Mouse (Mus musculus): ENCODE measurements around the gene Glt8d1. TPM values are rescaled to one million over a fixed set of nuclear protein-coding genes. Genes with fewer than 3 reads are reported as not detected.

Gene Glt8d1
- total RNA-seq (2021) = 10 to 100 TPM; 18.5 to 22.1 TPM

DNA sequence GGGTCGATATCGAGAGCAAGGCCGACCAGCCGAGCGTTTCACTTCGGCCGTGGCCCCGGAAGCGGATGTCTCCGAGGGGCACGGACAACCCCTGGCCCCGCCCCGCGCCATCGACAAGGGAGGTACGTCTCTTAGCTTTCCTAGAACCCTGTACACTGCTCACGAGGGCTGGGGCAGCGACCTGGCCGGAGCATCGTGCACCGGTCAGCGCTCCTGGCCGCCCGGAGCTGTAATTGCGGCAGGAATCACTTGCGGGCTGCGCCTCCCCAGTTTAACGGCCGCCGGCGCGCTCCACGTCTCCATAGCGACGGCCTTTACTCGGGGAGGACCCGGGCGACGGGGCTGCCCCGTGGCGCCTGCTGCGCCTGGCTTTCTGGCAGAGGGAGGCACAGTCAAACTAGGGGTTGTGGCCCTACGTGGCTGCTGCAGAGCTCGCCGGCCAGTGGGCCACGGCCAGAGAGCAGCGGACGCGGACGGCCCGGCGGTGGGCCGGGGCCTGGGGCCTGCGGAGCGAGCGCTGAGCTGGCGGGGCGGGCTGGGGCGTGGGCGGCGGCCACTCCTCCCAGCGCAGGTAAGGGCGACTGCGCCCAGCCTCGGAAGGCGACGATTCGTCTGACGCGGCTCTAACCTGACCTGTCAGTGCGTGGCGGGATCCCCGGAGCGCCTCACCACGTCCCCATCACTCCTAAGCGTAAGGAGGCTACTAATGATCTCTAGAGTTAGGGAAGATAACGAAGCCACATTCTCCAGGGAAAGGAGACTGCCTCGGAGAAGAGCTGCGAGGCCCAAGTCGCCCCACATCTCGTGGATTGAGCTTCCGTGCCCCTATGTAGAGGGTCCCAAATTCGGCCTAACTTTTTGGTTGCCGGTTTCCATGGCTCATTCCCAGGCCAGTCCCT lies at the start of gene Glt8d1, which contains the start of gene Spcs1:
Glt8d1 (plus strand) TSS at position 94 of the 899 bp plus-strand sequence.
Spcs1 (minus strand) TSS at position 366 of the 899 bp plus-strand sequence.
- intact Hi-C loops (cut with DNase I) = loop anchor here (2.0 to 5.0 kb wide), 2 partner anchors 15 to 49 kb away; partner anchors contain the start of gene Nek4
- DNase-seq (ENCODE audit: low spot score) = peak; percentile 75

DNA sequence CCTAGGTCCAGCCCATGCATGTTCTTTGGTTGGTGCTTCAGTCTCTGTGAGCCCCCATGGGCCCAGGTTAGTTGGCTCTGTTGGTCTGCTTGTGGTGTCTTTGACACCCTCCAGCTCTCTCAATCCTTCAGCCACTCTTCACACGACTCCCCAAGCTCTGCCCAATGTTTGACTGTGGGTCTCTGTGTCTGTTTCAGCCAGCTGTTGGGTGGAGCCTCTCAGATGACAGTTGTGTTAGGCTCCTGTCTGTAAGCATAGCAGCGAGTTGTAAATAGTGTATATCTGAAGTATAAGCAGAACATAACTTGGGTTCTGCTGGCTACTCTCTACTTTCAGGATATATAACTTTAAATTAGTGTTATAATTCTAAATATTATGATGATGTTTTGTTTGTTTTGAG lies 42.7 kb upstream of the Glt8d1 start:
- no peak for DNase-seq (ENCODE audit: low spot score)
- intact Hi-C loops (cut with DNase I) = no loop called here

DNA sequence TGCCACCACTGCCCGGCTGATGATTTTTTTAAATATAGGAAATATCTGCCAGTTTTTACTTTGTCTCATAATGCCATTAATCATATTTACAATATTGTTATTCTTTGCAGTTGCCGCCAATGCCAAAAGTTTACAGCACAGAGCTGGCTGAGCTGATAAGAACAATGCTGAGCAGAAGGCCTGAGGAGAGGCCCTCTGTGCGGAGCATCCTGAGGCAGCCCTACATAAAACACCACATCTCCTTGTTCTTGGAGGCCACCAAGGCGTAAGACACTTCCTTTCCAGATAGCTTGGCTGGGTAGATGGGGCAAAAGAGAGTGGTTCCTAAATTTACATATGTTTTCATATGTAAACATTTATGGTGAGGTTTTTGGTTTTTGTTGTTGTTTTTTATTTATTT lies 42.2 kb upstream of the Glt8d1 start:
- intact Hi-C loops (cut with DNase I) = no loop called here
- no peak for DNase-seq (ENCODE audit: low spot score)

DNA sequence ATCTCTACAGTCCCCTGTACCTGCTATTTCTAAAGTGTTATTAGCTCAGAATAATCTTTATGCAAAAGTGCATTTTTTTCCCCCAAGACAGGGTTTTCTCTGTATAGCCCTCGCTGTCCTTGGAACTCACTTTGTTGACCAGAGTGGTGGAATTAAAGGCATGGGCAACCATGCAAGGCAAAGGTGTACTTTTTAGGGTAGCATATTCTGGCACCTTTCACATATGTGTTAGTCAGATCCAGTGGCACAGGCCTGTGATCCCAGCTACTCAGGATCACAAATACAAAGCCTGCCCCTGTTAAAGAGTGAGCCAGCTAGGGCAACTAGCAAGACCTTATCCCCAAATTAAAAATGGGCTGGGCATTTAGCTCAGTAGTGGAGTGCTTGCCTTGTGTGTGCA lies 40.8 kb upstream of the Glt8d1 start:
- DNase-seq (ENCODE audit: low spot score) = no peak
- intact Hi-C loops (cut with DNase I) = no loop called here

DNA sequence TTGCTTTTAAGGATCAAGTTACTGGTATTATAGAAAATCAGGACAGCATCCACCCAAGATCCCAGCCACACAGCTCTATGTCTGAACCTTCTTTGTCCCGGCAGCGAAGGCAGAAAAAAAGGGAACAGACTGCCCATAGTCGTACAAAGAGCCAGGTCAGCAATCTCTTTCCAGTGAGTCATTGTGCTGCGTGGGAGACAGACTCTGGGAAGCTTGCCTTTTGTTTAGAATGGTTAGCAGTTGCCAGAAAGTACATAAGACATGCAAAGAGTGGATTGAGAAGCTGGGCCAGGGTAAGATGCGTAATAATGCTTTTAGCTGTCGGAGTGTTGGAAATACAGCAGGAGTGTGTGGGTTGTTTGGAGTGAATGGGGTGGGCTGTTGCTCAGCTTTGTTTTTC lies 27.0 kb upstream of the Glt8d1 start:
- no peak for DNase-seq (ENCODE audit: low spot score)
- intact Hi-C loops (cut with DNase I) = no loop called here

DNA sequence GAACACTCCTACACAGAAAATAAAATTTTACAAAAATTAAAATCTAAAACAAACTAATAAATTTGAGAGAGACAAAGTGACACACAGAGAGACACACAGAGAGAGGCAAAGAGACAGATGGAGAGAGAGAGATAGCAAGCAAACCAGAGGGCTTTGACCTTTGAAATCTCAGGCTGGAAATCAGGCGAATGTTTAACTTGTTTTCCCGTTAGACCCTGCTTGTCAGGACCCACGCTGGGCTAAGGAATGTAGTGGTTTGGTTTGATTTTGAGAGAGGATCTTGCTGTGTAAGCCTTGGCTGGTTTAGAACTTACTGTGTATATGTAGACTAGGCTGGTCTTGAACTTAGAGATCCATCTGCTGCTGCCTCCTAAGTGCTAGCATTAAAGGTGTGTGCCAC lies 25.0 kb upstream of the Glt8d1 start:
- no peak for DNase-seq (ENCODE audit: low spot score)
- intact Hi-C loops (cut with DNase I) = no loop called here

DNA sequence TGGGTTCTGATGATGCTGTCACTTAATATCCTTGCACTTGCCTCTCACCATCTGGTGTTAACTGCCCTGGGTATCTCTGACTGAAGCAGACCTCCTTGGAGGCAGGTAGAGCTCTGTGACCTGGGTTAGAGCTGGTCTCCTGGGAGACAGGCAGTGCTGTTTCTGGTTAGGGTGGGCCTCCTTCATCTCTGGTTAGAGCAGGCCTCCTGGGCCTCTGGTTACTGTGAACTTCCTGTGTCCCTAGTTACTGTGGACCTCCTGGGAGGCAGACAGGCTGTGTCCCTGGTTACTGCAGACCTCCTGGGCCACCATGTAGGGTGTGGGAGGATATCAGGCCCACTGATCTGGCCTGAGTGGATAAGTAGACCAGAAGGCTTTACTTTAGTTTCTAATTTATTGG lies 4.8 kb upstream of the Glt8d1 start:
- intact Hi-C loops (cut with DNase I) = no loop called here

DNA sequence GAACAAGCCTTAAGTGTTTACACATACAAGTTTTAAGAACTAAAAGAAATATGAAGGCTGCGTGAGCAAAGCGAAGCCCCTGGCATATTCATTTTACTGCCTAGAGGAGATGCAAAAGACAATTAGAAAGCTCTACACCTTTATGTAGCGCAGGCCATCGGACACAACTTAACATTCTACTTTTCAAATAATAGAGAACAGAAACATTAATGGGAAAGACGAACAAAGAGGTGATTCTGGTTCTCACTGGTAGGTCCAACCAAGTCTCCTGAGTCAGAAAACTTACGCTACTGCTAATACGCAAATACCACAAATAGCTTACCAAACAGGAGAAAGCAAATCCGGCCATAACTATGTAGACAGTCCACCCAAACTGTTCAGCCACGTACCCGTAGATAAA lies 844 bp upstream of the Glt8d1 start:
- intact Hi-C loops (cut with DNase I) = loop anchor here (5.0 kb wide), 1 partner anchor 48 kb away; the partner anchor contains the start of gene Nek4
- DNase-seq (ENCODE audit: low spot score) = no peak

More for the DNA sequence above, 4.8 kb upstream of the Glt8d1 start:
- no peak for DNase-seq (ENCODE audit: low spot score)

DNA sequence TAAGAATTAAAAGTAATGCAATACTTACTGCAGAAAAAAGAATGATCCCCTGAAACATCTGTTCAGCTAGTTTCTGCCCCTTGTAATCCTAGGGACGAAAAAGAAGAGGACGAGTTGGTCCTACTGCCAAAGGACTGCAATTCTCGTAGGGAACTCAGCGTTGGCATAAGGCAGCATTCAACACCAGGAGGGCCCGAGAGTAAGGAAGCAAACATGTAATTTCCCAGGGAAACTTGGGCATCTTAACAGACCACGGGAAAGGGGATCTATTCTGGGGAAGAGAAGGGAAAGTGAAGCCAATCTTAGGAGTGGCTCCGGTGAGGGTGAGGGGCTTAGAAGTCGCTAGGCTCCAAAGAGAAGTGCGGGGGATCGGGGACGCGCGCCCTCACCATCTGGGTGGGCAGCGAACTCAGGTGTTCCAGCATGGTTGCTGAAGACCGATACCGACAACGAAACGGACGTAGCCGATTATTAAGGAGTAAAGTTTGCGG lies 339 bp upstream of the Glt8d1 start:
- no peak for DNase-seq (ENCODE audit: low spot score)
- intact Hi-C loops (cut with DNase I) = loop anchor here (5.0 kb wide), 1 partner anchor 49 kb away; the partner anchor contains the start of gene Nek4

DNA sequence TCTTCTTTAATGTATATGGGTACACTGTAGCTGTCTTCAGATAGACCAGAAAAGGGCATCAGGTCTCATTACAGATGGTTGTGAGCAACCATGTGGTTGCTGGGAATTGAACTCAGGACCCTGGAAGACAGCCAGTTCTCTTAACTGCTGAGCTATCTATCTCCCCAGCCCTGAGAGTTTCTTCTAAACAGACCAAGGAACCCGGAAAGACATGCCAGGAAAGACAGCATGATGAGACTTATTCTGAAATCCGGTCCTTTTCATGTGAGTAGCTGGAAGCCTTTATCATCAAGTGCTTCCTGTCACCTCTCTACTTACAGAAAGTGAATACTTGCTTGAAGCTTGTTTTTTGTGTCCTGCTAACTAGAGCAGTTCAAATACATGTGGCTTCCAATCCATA lies 3.3 kb downstream of the Glt8d1 start:
- intact Hi-C loops (cut with DNase I) = loop anchor here (5.0 kb wide), 1 partner anchor 52 kb away; the partner anchor contains the start of gene Nek4
- DNase-seq (ENCODE audit: low spot score) = no peak

DNA sequence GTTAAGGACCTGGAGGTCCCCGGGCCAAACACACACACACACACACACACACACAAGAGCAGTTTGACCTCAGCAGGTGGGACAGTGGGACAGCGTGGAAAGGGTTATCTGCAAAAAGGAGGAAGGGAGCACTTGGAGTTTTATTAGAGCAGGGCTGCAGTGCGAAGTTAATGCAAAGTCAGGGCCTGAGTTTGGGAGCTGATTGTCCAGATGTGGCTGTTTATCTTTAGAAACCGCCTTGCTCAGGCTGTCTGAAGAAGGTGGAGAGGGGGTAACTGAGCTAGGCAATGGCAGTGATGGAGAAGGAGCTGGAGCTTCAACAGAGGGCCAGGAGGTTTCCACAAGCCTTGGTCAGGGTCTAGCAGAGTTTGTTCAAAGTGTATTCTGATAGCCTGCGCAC lies 5.6 kb downstream of the Glt8d1 start:
- intact Hi-C loops (cut with DNase I) = no loop called here

DNA sequence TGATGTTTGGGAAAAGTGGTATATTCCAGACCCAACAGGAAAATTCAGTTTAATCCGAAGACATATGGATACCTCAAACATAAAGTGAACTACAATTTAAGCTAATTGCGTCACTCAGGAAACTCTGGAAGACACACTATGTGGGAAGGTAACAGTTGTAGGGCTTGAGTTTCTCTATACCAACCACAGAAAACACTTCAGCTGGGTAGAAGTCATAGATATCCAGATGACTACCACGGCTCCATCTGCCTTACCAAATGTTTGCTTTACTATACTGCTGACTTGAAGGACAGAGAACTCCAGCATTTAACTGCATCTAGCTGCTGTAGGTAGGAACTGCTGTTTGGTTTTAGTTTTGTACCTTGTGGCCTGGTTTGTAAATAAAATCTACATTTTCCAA lies 10.4 kb downstream of the Glt8d1 start:
- intact Hi-C loops (cut with DNase I) = no loop called here
- no peak for DNase-seq (ENCODE audit: low spot score)

More for the DNA sequence above, 5.6 kb downstream of the Glt8d1 start:
- DNase-seq (ENCODE audit: low spot score) = no peak

DNA sequence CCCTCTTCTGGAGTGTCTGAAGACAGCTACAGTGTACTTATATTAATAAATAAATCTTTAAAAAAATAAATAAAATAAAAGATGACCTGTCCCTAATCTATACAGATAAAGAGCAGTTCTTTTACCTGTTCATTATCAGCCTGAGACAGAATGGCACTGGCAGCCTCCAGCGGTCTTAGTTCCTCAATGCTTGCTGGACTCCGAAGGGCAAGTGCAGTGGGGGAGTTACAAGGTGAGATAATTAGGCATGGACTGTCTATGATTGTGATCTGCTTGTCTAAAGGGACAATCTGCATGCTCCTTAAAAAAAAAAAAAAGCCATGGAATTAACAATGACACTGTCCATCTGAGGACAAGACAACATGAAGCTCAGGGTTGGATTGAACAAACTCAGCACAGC lies 12.7 kb downstream of the Glt8d1 start:
- DNase-seq (ENCODE audit: low spot score) = no peak
- intact Hi-C loops (cut with DNase I) = no loop called here

DNA sequence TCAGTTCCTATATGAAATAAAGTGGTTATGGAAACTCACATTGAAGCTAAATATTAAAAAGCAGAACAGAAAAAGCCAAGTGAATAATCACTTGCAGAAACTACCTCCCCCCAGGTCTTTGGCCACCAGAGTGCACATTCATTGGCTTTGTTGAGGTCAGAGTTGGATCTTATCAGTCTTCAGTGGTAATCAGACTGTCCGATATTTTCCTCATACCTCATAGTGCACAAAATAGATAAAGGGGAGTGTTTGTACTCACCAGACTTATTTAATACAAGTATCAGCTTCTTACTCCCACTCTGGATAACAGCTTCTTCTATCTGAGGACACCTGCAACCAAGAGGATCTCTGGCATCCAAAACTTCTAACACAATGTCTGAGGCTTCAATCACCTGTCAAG lies 14.9 kb downstream of the Glt8d1 start:
- DNase-seq (ENCODE audit: low spot score) = no peak
- intact Hi-C loops (cut with DNase I) = loop anchor here (2.0 kb wide), 1 partner anchor 13 kb away; no protein-coding TSS in a partner anchor

DNA sequence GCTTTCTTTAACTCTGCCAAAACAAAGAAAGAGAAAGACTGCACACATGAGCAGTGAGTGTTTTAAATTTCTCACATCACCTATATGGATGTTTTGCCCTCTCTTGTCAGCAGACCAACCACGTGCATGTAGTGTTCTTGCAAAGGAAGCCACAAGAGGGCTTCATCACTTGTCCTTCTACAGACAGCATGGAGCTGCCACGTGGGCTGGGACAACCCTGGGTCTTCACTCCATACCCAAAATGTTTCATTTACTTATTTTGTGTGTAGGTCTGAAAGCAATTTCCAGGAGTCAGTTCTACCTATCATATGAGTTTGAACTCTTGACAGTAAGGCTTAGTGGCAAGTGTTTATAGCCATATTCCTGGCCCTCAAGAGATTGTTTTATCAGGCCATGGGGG lies 16.7 kb downstream of the Glt8d1 start:
- no peak for DNase-seq (ENCODE audit: low spot score)
- intact Hi-C loops (cut with DNase I) = loop anchor here (2.0 kb wide), 1 partner anchor 15 kb away; no protein-coding TSS in a partner anchor

DNA sequence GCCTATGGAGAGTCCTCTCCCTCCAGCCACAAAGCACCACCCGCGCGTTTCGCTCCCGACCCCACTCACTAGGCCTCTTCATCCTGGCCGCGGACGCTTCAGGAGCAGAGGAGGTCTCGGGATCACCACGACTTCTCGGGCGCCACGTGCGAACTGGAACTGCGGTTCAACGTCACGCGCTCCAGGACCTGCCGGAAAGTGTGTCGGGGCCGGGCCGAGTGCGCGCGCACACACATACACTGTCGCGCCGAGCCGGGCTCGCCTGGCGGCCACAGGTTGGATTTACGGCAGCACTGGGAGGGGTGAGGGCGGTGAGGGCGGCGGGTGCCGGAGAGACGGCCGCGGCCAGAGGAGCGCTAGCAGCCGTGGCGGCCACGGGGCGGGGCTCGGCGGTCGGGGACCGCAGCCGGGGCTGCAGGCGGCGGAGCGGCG lies 17.7 kb downstream of the Glt8d1 start, which contains the start of the genes Pbrm1 and Gnl3:
Pbrm1 (plus strand) TSS at position 279 of the 432 bp plus-strand sequence.
Gnl3 (minus strand) TSS at position 293 of the 432 bp plus-strand sequence.
- intact Hi-C loops (cut with DNase I) = no loop called here
- peak; percentile 96 for DNase-seq (ENCODE audit: low spot score)

DNA sequence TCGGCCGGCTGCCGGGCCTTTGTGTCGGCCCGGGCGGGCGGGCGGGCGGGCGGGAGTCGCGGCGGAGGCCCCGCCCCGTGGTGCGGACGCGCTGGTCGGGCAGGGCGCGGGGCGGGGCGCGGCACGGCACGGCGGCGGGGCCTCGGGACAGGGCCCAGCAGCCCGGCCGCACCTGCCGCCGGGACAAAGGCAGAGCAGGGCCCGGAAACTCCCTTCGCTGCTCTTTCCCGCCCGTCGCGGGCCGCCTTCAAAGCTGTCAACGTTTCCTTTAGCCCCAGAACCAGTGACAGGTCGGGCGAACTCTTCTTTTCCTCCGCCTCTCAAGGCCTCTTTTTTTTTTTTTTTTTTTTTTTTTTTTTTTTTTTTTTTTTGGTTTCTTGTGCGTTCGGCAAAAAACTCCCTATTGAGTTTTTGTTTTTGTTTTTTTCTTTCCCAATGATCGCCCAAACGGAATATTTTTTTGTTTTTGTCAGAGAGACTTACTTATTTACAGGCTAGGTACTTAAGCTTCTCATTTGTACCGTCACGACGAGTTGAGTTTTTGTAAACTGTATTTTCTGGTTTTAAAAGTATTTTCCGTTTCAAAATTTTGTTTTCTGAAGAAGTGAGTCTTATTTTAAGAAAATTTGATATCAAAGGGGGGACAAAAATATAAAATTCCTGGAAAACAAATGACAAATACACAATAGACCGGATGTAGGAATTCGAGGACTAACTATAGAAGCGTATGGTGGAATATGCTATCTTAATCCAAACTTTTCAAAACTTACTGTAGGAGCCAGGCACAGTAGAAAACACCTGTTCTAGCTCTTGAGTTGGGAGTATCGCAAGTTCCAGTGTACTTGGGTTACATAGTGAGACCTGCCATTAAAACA lies 18.4 kb downstream of the Glt8d1 start:
- intact Hi-C loops (cut with DNase I) = loop anchor here (5.0 kb wide), 1 partner anchor 183 kb away; no protein-coding TSS in a partner anchor

DNA sequence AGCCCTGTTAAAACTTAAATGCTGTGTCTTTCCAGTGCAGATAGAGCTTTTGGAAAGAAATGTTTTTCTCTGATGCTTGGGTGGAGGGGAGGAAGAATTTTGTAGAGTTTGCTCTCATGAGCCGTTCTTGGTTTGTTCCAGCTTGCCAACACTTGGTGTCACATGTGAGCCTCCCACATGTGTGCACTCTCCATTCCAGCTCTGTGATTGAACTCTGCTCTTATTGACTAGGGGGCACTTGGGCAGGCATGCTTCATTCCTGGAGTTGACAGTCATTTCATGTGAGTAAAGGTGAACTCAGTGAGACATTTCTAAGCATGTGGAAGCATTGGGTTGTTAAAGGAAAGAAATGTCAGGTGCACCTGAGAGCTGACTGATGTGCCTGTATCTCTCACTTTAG lies 21.4 kb downstream of the Glt8d1 start:
- no peak for DNase-seq (ENCODE audit: low spot score)
- intact Hi-C loops (cut with DNase I) = loop anchor here (5.0 kb wide), 1 partner anchor 180 kb away; no protein-coding TSS in a partner anchor

More for the DNA sequence above, 18.4 kb downstream of the Glt8d1 start:
- DNase-seq (ENCODE audit: low spot score) = peak; percentile 58

DNA sequence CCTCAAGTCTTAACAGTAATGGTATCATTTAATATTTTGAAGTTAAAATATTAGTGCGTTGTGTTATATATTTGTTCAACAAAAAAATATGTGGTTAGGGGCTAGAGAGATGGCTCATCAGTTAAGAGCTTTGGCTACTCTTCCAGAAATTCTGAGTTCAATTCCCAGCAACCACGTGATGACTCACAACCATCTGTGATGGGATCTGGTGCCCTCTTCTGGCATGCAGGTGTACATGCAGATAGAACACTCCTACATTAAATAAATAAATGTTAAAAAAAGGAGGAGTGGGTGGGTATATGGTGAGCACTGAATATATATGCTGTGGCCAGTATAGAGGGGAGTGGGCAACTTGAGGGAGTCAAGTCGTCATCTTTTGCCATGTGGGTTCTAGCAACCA lies 24.6 kb downstream of the Glt8d1 start:
- DNase-seq (ENCODE audit: low spot score) = no peak
- intact Hi-C loops (cut with DNase I) = no loop called here

DNA sequence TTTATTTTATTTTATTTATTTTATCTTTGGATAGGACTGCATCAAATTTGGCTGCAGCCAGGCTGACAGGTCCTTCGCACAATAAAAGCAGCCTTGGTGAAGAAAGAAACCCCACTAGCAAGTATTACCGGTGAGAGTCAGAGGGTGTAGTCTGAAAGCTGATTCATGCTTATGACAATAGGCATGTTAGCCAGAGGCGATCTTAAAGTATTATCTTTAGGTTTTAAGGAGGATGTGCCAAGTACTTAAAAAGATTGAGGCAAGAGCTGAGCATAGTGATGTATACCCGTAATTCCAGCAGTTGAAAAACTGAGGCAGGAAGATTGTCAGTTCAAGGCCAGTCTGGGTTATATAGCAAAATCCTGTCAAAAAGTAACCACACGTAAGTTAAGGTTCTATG lies 44.1 kb downstream of the Glt8d1 start:
- intact Hi-C loops (cut with DNase I) = no loop called here
- no peak for DNase-seq (ENCODE audit: low spot score)

Data from heart, postnatal 25 days (tissue).